Mouse (Mus musculus): ENCODE measurements around the gene Pam.

The Pam gene

GRCm38 (mm10) chr1:98078735-98079134 is 16.7 kb downstream of the Pam start:
- no peak for DNase-seq

- DNase-seq, result no peak
These were observed 21.6 kb downstream of the Pam start for GRCm38 (mm10) chr1:98073826-98074225.

GRCm38 (mm10) chr1:98073127-98073526 is 22.3 kb downstream of the Pam start:
- no peak for DNase-seq

- no peak for DNase-seq
These were observed 23.4 kb downstream of the Pam start for GRCm38 (mm10) chr1:98072045-98072444.

GRCm38 (mm10) chr1:98071436-98071835 is 24.0 kb downstream of the Pam start:
- DNase-seq, result no peak

GRCm38 (mm10) chr1:98070743-98071325 is 24.6 kb downstream of the Pam start:
- DNase-seq, result no peak

GRCm38 (mm10) chr1:98068177-98068576 is 27.3 kb downstream of the Pam start:
- no peak for DNase-seq

GRCm38 (mm10) chr1:98062074-98062473 is 33.4 kb downstream of the Pam start:
- no peak for DNase-seq

GRCm38 (mm10) chr1:98059401-98059800 is 36.0 kb downstream of the Pam start:
- no peak for DNase-seq

GRCm38 (mm10) chr1:98056996-98057945 is 38.2 kb downstream of the Pam start:
- no peak for DNase-seq

- no peak for DNase-seq
These were observed 39.2 kb downstream of the Pam start for GRCm38 (mm10) chr1:98056277-98056676.

GRCm38 (mm10) chr1:98055591-98055990 is 39.9 kb downstream of the Pam start:
- DNase-seq, result no peak

- DNase-seq, result no peak
These were observed 41.5 kb downstream of the Pam start for GRCm38 (mm10) chr1:98053994-98054393.

- no peak for DNase-seq
These were observed 42.0 kb downstream of the Pam start for GRCm38 (mm10) chr1:98053447-98053846.

GRCm38 (mm10) chr1:98052775-98053174 is 42.7 kb downstream of the Pam start:
- DNase-seq, result no peak

- no peak for DNase-seq
These were observed 44.4 kb downstream of the Pam start for GRCm38 (mm10) chr1:98051039-98051438.

- DNase-seq, result no peak
These were observed 45.7 kb downstream of the Pam start for GRCm38 (mm10) chr1:98049756-98050155.

GRCm38 (mm10) chr1:98048218-98048801 is 47.1 kb downstream of the Pam start:
- no peak for DNase-seq

GRCm38 (mm10) chr1:98047284-98048217 is 47.9 kb downstream of the Pam start:
- peak; percentile 78 for DNase-seq

- no peak for DNase-seq
These were observed 53.0 kb downstream of the Pam start for GRCm38 (mm10) chr1:98042425-98042824.

GRCm38 (mm10) chr1:98038252-98038651 is 57.2 kb downstream of the Pam start:
- no peak for DNase-seq

GRCm38 (mm10) chr1:98035736-98036135 is 59.7 kb downstream of the Pam start:
- DNase-seq, result no peak

GRCm38 (mm10) chr1:98031802-98032201 is 63.6 kb downstream of the Pam start:
- DNase-seq, result peak; percentile 83
